Mouse (Mus musculus): ENCODE results near the gene Bora.
"Not testable (repeated sequence)": the region's sequence is repeated elsewhere in the genome, so short reads cannot be mapped to it uniquely, and the experiment has no call there.

DNA sequence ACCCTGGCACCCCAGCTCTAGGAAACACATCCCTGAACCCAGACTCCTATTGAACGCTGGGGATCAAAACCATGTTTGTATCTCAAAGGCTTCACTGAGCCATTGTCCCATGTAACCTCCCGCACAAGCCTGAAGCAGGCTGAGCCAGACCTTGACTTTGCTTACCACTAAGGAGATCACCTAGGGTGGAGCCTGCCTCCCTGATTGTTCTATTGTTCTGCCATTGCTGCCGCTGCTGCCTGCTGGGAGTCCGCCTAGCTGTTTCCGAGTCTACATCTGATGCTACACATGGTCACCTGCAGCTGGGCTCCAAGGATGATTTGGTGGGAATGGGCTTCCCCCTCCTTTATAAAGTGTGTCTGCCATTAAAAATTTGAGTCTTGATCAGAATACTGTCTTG, 6.7 kb upstream of the Bora start:
- TF ChIP-seq CTCF (conservative IDR thresholded peaks at IDR 0.05; ENCODE audit: low read length); POU5F1 (IDR thresholded peaks at IDR 0.05; ENCODE audit: borderline replicate concordance, low read length): not testable (repeated sequence)
